Mouse (Mus musculus): Measurements from ENCODE around the gene Eng.

DNA sequence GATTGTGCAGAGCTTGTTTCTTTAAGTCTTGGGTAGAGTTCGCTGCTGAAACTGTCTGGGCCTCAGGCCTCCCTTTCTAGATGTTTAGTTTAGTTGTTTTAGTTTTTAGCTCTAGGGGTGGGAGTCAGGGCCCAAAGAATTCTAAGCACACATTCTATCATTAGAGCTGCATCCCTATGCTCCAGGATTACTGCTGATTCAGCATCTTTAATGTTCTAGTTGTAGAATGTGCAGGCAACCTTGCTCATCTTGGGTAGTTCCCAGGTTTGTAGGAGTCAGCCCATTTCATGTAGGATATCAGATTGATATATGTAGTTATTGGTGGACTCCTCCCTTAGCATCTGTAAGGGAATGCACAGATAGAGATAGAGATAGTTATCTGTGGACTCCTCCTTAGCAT lies 29.3 kb upstream of the Eng start:
- no peak for TF ChIP-seq POLR2A (IDR thresholded peaks at IDR 0.05; ENCODE audit: borderline replicate concordance, extremely low read depth, insufficient read depth, insufficient read length, poor library complexity, severe bottlenecking)
- TF ChIP-seq CTCF (IDR thresholded peaks at IDR 0.05; ENCODE audit: borderline replicate concordance, extremely low read depth, insufficient read depth, insufficient read length), result no peak

Measured in brain, embryonic 14.5 days (tissue).